Mouse (Mus musculus): ENCODE results near the gene Ttc39b.

The Ttc39b gene

GRCm38 (mm10) chr4:83233181-83234123 is 90.6 kb downstream of the Ttc39b start:
- DNase-seq (ENCODE audit: extremely low spot score, low spot score), result no peak

DNA sequence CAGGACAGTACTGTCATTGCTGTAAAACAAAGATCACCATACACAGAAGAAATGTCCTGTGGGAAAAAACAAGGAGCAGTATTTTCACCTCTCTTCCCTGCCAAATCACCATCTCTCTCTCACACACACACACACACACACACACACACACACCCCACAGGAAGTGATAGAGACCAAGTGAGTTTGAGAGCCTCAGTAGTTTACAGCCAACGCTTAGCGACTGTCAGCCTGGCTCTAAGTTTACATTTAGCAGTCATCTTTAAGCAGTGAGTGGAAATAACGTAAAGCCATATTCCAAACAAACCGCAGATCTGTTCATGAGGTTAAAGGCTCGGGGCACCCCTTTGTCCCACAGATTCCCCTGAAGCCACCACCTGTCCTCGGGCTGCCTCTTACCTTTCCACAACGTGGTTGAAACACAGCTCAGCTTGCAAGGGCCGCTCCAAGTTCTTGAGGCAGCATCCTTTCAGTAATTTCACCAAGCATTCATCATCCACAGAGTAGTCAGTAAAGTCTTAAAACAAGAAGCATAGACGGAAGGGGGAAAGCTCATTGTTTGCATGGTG is 91.7 kb downstream of the Ttc39b start:
- DNase-seq (ENCODE audit: extremely low spot score, low spot score), result no peak

GRCm38 (mm10) chr4:83228664-83229283 is 95.3 kb downstream of the Ttc39b start:
- no peak for DNase-seq (ENCODE audit: extremely low spot score, low spot score)

DNA sequence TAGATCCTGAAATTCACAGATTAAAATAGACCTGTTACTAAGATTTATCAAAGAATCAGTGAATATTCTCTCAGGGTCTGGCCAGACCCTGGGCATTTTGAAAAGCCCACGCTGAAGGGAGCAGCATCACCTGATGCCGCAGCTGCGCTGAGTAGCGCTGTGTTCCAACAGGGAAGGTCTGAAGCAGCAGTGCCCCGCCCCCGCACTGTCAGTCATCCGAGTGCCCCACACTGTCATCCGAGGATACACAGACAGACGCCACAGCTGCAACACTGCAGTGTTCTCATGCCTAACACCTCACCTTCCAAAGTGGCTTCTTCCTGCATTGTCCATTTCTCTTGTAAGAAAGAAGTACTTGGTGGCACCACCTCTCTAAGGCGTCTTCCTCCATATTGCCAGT is 96.0 kb downstream of the Ttc39b start:
- DNase-seq (ENCODE audit: extremely low spot score, low spot score), result no peak

- DNase-seq (ENCODE audit: extremely low spot score, low spot score), result no peak
Measured at GRCm38 (mm10) chr4:83225633-83226360, 98.3 kb downstream of the Ttc39b start.

- DNase-seq (ENCODE audit: extremely low spot score, low spot score), result no peak
Measured at GRCm38 (mm10) chr4:83224242-83224641, 99.8 kb downstream of the Ttc39b start.

DNA sequence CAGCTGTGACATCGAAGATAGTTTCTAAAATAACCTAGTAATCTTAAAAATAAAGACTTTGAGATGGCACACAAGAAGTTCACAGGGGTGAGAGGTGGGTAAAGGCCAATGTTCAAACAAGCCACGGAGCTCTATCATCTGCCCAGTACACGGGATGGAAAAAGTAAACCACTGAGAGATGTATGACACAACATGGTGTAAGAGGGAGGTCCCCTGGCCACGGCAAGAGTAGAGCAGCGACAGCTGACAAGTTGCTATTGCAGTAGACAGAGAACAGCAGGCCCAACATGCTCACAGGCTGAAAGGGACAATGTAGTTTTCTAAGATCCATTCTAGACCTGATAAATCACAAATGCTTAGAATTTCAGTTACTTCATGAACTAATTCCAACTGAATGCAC is 100.9 kb downstream of the Ttc39b start:
- DNase-seq (ENCODE audit: extremely low spot score, low spot score), result no peak

DNA sequence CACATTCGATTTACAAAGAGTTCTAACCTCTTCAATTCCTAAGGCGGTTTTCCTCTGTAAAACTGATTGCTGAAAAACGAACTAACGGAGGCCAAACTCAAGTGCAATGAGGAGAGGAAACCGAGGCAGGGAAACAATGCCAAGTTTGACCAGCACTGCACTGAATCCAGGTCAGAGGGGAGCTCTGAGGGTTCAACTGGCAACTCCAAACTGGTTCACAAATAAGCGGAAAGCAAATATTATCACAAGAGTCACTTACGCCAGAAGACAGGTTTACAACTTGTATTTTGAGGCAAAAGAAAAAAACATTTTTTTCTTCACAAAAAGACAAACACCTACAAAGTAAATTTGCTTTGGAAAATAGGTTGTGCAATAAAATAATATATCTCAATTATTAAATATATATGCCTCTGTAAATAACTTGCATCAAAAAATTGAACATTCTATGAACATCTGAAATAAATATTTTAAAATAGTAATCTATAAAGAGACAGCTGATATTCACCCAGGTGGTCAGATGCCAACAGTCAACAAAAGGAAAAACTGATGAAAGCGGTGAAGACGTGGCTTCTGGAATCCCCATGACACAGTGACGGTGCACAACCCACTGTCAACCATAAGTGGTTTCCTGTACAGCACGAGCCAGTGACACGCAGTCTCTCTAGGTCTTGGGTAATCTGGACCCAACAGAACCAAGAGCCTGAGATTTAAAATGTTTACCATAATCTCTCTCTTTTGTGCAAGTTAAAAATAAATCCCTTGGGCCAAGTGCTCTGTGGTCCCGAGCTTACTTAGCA is 103.1 kb downstream of the Ttc39b start:
- DNase-seq (ENCODE audit: extremely low spot score, low spot score), result no peak

DNA sequence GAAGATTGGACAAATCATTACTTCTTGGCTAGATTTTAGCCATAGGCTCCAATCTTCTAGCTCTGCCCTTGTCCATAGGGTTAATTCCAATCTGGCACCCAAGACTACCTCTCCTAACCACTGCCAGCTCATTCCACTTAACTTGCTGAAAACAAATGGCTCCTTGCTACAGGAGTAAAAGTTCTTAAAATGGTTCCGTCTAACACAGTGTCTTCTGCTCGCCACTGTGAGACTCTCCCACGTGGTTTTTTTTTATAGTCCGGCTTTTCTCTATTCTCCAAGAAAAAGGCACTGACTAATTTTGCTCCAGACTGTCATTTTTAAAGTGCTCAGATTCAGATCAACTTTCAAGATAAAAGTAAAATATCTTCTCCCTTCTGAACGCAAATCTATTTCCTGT is 104.8 kb downstream of the Ttc39b start:
- no peak for DNase-seq (ENCODE audit: extremely low spot score, low spot score)

DNA sequence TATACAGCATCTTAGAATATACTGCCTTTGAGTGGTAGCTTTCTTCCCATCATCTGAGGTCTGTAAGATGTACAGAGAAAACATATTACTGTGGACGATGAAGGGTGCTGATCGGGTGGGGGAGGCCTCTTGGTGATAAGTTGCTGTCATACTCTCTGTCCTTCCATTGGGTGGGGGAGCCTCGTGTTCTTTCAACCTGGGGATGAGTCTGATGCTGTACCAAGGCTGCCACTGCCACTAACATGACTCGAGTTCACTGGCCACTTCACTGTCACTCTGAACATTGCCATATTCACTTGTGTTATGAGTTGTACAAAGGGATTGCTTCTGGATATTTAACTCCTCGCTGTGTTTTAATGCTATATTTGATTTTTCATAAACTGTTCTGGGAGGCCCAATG is 106.9 kb downstream of the Ttc39b start:
- DNase-seq (ENCODE audit: extremely low spot score, low spot score), result no peak

DNA sequence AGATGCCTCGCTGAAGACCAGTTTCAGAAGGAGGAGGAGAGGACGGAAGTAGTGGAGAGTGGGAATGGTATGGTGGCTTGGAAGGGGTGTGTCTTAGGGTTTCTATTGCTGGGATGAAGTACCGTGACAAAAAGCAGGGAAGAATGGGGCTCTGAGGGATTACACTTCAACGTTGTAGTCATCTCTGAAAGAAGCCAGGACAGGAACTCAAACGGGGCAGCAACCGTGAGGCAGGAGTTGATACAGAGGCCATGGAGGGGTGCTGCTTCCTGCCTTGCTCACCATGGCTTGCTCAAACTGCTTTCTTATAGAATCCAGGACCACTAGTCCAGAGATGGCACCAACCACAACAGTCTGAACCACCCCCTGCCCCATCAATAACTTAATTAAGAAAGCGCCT is 107.7 kb downstream of the Ttc39b start:
- DNase-seq (ENCODE audit: extremely low spot score, low spot score), result no peak

DNA sequence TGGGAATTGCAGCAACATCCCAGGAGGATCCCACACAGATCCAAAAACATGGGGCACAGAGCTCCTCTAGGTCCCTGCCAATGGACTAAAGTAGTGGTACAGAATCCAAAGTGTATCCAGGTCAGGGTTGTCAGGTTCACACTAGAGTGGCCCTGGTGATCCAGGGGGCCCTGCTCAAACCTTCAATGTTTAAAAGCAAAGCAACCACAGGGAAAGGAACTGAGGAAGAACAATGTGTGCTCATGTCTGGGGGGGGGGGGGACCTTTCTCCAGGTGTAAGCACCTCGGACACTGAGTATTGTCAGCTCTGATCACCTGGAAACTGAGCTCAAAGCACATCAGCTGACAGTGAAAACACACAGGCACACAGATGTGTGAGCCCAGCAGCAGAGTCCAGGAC is 108.3 kb downstream of the Ttc39b start:
- DNase-seq (ENCODE audit: extremely low spot score, low spot score), result no peak

- no peak for DNase-seq (ENCODE audit: extremely low spot score, low spot score)
Measured at GRCm38 (mm10) chr4:83214822-83215558, 109.1 kb downstream of the Ttc39b start.

GRCm38 (mm10) chr4:83213752-83214151 is 110.3 kb downstream of the Ttc39b start:
- DNase-seq (ENCODE audit: extremely low spot score, low spot score), result no peak

DNA sequence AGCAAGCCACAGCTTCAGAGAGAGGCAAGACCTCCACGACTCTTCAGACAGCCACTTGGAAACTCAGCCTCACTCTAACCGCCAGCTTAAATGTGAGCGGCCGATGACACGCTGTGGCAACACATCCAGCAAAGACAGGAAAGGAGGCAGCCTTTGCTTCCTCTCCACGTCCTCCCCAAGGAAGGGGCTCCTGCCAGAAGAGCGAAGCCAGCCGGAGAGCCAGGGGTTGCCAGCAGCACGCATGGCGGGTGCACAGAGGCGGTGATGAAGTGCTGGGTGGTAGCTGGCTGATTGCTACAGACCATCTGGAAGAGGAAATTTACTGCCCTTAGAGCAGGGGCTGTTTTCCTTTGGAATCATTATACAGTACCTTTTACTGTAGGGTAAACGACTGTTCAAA is 112.3 kb downstream of the Ttc39b start:
- no peak for DNase-seq (ENCODE audit: extremely low spot score, low spot score)

DNA sequence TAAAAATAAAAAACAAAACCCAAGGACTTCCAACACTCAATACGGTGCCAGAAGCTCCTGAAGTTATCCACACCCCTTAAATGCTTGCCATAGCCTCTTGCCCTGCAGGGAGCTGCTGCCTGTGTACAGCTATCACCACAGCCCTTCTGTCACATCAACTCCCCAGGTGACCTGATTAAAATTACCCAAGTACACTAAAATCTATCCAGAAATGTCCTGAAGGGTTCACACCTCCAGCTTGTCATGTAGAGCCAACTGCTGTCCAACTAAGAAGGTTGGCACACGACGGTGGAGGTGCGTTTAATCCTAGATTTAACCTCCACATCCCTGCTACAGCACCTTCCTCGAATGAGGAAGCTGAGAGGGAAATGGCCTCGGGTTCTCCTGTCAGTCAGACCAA is 113.6 kb downstream of the Ttc39b start:
- no peak for DNase-seq (ENCODE audit: extremely low spot score, low spot score)

DNA sequence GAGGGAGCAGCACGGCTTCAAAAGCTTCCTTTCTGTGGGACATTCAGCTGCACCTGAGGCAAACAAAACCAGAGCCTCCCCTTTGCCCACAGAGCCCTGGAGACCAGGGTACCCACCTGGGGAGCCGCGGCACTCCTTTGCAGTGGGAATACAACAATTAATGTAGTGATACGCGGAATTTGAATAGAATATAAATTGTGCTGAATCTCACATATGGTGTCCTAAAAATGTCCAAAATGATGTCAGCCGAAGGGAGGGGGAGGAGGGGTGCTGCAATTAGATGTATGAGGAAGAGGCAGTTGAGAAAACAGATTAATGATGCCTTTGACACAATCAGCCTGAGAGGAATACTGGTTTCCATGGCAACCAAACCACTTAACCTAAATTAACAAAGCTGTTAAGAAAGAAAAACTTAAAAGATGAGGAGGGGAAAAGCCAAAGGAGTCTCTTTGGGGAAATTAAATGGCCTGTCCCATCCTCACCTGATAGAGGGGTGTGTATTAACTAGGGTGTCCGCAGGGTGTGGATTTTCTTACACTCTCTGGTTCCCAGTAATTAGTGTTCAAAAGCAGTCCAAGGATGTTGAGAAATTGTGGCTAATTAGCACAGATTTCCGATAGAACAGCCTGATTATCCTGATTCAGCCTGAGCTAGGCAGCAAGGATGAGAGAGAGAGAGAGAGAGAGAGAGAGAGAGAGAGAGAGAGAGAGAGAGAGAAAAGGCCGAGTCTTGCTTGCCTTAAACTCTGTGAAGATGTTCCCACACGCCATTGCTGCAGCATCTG is 117.1 kb downstream of the Ttc39b start:
- DNase-seq (ENCODE audit: extremely low spot score, low spot score), result no peak

- no peak for DNase-seq (ENCODE audit: extremely low spot score, low spot score)
Measured at GRCm38 (mm10) chr4:83206416-83206802, 117.6 kb downstream of the Ttc39b start.

GRCm38 (mm10) chr4:83199391-83199790 is 124.7 kb downstream of the Ttc39b start:
- no peak for DNase-seq (ENCODE audit: extremely low spot score, low spot score)

- DNase-seq (ENCODE audit: extremely low spot score, low spot score), result no peak
Measured at GRCm38 (mm10) chr4:83198123-83198522, 125.9 kb downstream of the Ttc39b start.
